Mouse (Mus musculus): ENCODE measurements around the gene Mta2.
"Not testable (repeated sequence)": the region's sequence is repeated elsewhere in the genome, so short reads cannot be mapped to it uniquely, and the experiment has no call there.

Gene Mta2

GRCm38 (mm10) chr19:8967373-8967743 is 25.7 kb downstream of the Mta2 start:
- no peak for DNase-seq (ENCODE audit: low spot score)

DNA sequence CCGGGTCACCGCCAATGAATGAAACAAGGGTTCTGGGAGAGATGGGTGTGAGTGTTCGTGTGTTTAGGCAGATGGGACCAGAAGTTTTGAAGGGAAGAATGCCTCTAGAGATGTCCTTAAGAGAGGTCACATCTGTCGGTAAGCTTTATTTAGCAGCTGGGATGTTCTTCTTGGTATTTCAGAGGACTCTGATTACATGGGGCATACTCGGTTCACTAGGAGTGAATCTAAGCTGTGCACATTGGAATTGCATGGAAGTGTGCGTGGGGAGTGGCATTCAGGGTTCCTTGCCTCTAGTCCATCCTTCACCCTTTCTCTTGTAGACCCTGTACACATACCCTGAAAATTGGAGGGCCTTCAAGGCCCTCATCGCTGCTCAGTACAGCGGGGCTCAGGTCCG is 26.2 kb downstream of the Mta2 start:
- no peak for DNase-seq (ENCODE audit: low spot score)

- DNase-seq (ENCODE audit: low spot score): not testable (repeated sequence)
These were observed 30.8 kb downstream of the Mta2 start for GRCm38 (mm10) chr19:8972491-8972890.

DNA sequence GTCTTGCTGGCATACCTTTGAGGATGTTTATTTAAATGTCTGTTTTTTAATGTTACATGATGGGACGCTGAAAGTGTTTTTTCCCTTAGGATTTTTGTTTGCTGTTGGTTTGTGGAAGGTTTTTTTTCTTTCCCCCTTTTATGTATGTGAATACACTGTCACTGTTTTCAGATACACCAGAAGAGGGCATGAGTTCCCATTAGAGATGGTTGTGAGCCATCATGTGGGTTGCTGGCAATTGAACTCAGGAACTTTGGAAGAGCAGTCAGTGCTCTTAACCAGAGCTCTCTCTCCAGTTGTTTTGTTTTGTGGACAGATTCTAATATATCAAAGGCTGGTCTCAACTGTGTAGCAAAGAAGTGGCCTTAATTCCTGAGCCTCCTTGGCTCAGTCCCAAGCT is 33.0 kb downstream of the Mta2 start:
- DNase-seq (ENCODE audit: low spot score): no peak

- DNase-seq (ENCODE audit: low spot score): no peak
These were observed 33.8 kb downstream of the Mta2 start for GRCm38 (mm10) chr19:8975491-8975890.

DNA sequence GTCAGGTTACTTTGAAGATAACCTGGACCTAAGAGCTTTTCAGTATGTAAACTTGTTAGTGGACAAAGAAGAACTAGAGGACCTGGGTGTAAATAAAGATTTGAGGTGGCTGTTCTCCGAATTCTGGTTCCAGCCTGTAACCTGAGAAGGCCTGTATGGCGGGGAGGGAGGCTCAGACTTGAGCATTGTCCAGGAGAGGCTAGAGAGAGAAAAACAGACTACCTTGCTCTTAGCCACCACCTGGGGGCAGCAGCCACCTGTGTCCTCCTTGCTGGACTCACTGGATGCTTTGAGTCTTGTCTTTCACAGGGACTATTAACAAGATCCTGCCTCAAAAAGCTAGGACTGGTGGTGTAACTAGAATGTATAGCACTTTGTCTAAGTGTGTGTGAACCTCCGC is 34.9 kb downstream of the Mta2 start:
- no peak for DNase-seq (ENCODE audit: low spot score)

- no peak for DNase-seq (ENCODE audit: low spot score)
These were observed 39.1 kb downstream of the Mta2 start for GRCm38 (mm10) chr19:8980771-8981170.

- no peak for DNase-seq (ENCODE audit: low spot score)
These were observed 39.9 kb downstream of the Mta2 start for GRCm38 (mm10) chr19:8981450-8982168.

DNA sequence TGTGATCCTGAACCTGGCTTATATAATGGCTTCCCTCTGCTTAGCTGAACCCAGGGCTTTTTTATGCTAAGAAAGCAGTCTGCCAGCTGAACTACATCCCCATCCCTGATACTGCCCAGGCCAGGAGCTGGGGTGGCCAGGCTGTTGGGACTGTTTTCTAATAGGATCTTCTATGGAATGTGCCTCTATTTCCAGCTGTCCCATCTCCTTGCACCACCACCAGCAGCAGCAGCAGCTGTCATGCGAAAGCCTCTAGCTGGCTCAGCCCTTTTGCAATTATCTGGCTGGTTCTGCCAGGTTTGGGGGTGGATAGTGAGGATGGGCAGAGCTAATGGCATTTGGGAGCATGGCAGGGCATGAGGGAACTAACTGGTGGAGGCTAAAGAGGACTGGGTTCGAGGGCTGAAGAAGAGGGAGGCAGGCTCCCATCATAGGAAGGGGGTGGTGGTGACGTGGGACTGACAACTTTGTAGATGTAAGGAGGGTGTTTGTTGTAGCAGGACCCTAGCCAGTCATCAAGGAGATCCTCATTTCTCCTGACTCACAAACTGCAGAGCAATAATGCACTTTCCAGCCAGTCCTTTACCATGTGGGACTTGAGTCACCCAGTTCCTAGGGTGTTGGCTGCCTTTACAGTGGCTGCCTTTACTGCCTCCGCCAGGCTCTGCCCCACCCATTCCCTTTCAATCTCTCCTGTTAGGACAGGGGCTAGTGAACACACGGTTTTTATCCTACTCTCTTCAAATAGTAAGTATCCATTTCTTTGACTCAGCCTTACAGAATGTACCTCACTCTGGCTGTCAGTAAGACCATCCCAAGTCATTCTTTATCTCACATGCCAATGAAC is 40.9 kb downstream of the Mta2 start:
- no peak for DNase-seq (ENCODE audit: low spot score)

- DNase-seq (ENCODE audit: low spot score): no peak
These were observed 41.5 kb downstream of the Mta2 start for GRCm38 (mm10) chr19:8983150-8983650.

GRCm38 (mm10) chr19:8984255-8984868 is 42.7 kb downstream of the Mta2 start:
- no peak for DNase-seq (ENCODE audit: low spot score)

DNA sequence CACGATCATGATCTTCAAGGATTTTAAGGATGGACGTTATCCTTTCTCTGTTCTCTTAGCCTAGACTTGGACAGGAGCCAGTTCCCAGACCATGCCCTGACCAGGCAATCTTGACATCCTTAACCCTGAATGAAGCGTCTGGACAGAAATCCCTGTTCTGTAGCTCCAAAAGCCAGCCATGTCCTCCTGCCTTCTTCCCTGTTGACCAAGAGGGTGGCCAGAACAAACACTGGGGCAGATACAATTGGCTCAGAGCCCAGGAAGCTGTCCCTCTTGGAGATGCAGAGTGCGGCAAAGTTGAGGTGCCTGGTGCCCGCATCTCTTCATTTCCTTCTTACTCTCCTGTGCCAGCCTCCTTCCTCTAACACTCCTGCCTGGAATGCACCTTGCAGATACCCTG is 44.2 kb downstream of the Mta2 start:
- no peak for DNase-seq (ENCODE audit: low spot score)

DNA sequence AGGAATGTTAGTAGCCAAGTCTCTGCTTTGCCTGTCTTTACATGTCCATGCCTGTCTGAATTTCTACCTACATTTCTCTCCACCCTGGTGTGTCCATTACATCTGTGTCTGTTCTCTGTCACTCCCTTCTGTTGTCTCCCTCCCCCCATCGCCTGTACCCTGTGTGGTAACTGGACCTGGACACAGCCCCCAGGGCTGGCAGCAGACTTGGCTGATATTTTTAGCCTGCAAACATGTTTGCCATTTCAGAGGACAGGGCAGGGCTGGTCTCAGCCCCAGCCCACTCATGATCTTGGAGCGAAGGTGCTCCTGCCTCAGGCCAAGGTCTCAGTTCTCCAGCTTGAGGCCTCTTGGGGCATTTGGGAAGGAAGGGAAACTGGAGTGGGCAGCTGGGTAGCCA is 46.1 kb downstream of the Mta2 start:
- no peak for DNase-seq (ENCODE audit: low spot score)

GRCm38 (mm10) chr19:8988346-8989065 is 46.8 kb downstream of the Mta2 start:
- DNase-seq (ENCODE audit: low spot score): no peak

DNA sequence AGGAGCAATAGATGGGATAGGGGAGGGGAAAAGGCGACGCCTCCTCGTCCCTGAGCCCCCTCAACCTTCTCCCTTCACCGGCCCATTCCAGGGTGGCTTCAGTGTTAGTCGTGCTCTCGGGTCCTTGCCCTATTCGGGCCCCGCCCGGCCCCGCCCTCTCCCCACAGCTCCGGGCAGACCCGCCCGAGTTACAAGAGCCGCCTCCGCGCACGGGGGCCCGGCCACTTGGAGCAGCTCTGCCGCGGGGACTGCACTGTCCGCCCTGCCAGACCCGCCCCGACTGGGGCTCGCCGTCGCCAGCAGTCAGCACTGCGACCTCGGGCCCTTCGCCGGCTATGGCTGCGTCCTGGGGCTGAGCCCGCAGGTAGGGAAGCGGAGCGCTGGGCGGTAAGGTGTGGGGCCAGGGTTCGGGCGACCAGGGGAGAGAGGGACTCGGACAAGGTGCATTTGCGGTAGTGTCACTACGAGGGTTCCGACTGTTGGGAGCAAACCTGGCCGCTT is 47.4 kb downstream of the Mta2 start, which contains the start of gene Ahnak:
TSS of gene Ahnak (plus strand) at position 219 of the 501 bp plus-strand sequence.
- DNase-seq (ENCODE audit: low spot score): peak; percentile 67

GRCm38 (mm10) chr19:8989567-8990431 is 48.1 kb downstream of the Mta2 start:
- peak; percentile 84 for DNase-seq (ENCODE audit: low spot score)

DNA sequence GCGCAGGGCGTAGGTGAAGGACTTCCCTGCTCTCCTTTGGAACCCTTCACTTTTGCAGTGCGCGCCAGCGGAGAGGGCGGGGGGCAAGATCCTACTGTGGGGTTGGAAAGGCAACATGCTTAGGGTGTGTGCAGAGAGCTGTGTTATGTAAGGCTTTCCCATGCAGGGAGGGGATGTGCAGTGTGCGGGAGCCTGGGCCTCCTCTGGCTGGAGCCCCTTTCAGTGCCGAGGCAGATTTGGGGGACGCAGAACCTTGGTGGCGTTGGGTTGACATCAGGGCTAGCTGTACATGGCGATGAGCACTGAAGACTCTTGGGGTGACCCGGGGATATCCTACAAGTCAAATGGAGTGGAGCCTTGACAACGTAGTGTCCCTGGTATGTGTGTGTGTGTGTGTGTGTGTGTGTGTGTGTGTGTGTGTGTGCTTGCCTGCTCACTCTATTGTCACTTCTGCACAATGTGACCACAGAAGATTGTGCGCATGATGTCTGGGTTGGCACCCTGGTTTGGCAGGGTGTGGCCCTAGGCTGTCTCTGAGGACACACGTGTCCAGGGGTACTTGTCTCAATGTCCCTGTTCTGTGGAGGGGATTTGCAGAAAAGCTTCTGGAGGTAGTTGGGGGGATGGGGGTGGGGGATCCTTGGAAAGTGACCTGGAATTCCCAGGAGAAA is 48.9 kb downstream of the Mta2 start:
- no peak for DNase-seq (ENCODE audit: low spot score)

GRCm38 (mm10) chr19:8991245-8991870 is 49.7 kb downstream of the Mta2 start:
- DNase-seq (ENCODE audit: low spot score): no peak

DNA sequence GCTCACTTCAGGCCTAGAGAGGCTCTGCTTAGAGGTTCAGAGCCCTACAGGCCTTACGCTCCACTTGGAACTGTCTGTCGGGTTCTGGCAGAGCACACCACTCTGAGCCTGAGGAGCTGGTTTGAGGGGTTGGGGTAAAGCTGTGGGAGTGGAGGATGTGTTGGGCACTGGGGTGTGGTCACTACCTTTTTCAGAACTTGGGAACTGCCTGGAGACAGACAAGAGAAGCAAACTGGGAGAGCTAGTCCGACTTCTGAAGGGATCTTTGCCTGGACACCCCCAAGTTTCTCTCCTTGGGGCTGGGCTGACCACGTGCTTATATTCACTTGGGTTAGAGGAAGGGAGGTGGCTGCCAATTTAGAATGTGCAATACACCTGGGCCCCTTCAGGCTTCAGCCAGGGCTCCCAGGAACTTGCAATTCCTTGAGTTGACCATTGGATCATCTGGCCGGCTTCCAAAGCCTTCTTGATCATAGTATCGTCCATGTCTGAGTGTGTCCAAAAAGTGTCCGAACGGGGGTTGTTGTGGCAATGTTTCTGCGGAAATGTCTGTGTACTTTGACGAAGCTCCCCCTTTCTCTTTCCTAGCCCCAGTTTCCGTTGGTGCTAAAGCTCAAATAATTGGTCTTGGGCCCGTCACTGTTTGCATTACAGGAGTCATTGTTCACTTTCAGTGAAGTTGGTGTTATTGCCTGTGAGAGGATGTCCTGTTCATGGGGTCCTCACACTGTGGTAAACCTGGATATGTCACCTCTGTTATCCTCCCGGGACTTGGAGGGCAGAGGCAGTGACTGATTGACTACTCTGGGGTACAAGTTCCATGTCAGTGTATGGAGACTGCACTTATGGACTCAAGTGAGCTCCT is 50.4 kb downstream of the Mta2 start:
- no peak for DNase-seq (ENCODE audit: low spot score)

Data from ovary, postnatal 14 days (tissue).